Mouse (Mus musculus) lung, adult 2 months (tissue): ENCODE data around the gene Gm10643. TPM values are rescaled to one million over a fixed set of nuclear protein-coding genes. Genes with fewer than 3 reads are reported as not detected.

Experiments used
- DNase-seq: peaks from one replicate; pipeline ENCODE4 v3.0.0; 2022
- H3K4me1 ChIP-seq: fragments of 200-500 bp; 2 replicates; pipeline ENCODE4 v1.6.1; 2011; ENCODE audit warnings: low read length; ENCODE audit not compliant: control insufficient read depth, insufficient read depth
- H3K4me3 ChIP-seq: fragments of 200-500 bp; replicated peaks from 2 replicates; pipeline ENCODE3; 2011; ENCODE audit warnings: low read depth, mild to moderate bottlenecking, control low read depth, low read length; ENCODE audit errors: extremely low read depth
- CTCF ChIP-seq: fragments of 200-500 bp; IDR thresholded peaks from 2 replicates; pipeline ENCODE4 v1.5.1; 2011; ENCODE audit warnings: mild to moderate bottlenecking, low read length, control low read depth; ENCODE audit not compliant: insufficient read depth
- POLR2A ChIP-seq: fragments of 200-500 bp; IDR thresholded peaks from 2 replicates; pipeline ENCODE4 v1.6.1; 2011; ENCODE audit warnings: low read depth, mild to moderate bottlenecking, control low read depth, low read length, borderline replicate concordance; ENCODE audit errors: extremely low read depth
- WGBS: fragments of 180-500 bp; shearing (Covaris S2); methylation state at CpG from one replicate; pipeline ENCODE4 v1.1.7; 2018; 5-methylcytosine and 5-hydroxymethylcytosine counted together
- polyA plus RNA-seq: library from polyadenylated mRNA; depleted of rRNA; stranded (reverse); fragments of >200 nt; gene quantifications from 2 replicates; pipeline ENCODE4 v1.2.3, GENCODE M21; 2012; rRNA removed

The Gm10643 gene
- polyA plus RNA-seq, 1 experiment, result 1.0 TPM

DNA sequence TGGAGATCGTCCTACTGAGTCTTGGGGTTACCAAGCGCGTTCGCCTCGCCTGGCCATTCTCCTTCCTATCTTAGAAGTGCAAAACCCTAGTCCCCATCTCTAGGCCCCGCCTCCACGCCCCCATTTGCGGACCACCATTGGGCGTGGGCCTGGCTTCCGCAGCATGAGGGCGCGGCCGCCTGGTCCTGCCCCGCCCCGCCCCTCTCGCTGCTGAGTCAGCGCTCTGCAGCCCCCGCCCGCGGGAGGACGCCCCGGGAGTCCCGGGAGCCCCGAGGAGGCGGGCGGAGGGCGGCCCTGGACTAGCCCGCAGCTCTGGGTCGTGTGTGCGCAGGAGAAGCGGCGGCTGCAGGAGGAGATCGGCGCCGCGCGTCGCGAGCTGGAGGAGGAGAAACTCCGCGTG, 39.1 kb downstream of the Gm10643 start:
- TF ChIP-seq POLR2A (no peak), CTCF (no peak)
- DNase-seq, result no peak
- H3K4me1 ChIP-seq, result no peaks in the 10 kb centered on the region; the same call in none of the 2 replicates
- WGBS, result 3% methylated on average over 41 of the region's 41 CpGs
- H3K4me3 ChIP-seq, result no peak overlapping the region

DNA sequence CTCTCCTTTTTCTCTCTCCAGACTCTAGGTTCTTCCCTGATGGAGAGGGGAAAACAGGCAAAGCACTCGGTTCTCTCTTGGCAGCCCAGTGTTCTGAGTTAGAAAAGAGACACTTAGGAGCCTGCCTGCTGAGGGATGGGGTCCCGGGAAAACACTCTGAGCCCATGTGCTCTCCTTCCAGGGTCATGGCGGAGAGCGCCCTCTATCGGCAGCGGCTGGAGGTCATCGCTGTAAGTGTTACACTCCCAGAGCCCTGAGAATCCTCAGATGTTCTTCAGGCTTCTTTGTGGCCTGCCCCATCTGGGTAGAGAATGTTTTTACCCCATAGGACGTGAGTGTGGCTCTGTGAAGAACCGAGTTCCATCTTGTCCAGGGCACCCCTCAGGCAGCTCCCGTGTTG, 40.8 kb downstream of the Gm10643 start:
- DNase-seq, result peak; percentile 58

DNA sequence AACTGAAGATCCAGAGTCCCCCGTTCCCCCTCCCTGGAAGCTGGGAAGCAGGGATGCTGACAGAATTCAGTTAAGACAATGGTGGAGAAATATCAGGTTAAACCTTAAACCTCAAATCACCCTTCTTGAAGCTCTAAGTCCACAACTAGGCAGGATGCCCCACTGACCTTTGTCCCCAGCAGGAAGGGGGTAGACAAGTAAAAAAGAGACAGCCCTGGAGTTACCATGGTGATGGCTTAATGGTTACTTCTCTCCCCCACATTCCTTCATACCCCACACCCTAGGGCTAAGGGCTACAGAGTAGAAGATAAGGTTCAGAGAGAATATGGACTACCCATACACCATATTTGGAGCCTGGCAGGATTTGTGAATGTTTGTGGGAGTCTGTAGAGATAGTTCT, 41.3 kb downstream of the Gm10643 start:
- Histone ChIP-seq H3K4me1 (no peaks in the 10 kb centered on the region; the same call in none of the 2 replicates), H3K4me3 (no peak overlapping the region)
- no peak for DNase-seq
- TF ChIP-seq POLR2A, result no peak
- no peak for TF ChIP-seq CTCF
- 56% methylated on average over 1 of the region's 1 CpGs for WGBS

More for the DNA sequence above, 40.8 kb downstream of the Gm10643 start:
- Histone ChIP-seq H3K4me3 (no peak overlapping the region), H3K4me1 (no peaks in the 10 kb centered on the region; the same call in none of the 2 replicates)
- 23% methylated on average over 10 of the region's 10 CpGs for WGBS
- peak; percentile 68 for TF ChIP-seq CTCF
- no peak for TF ChIP-seq POLR2A

DNA sequence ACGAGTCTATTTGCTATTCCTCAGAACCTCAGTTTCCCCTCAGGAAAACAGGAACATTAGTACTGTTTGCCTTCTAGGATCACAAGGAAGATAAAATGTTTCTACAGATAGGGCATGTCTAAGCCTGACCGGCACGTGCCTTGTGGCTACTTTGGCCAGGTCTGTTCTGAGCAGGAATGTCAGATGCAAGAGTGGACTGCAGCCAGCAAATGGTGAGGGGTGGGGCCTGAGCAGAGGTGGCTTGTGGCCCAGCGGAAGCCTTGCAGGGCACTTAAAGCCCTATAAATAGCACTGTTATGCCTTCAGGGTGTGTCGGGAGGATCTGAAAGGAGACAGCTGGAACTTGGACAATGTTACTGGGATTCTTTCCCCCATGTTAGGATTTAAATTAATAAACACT, 41.9 kb downstream of the Gm10643 start:
- TF ChIP-seq POLR2A (no peak), CTCF (no peak)
- Histone ChIP-seq H3K4me1 (no peaks in the 10 kb centered on the region; the same call in none of the 2 replicates), H3K4me3 (no peak overlapping the region)
- WGBS, result 10% methylated on average over 5 of the region's 5 CpGs
- peak; percentile 71 for DNase-seq

DNA sequence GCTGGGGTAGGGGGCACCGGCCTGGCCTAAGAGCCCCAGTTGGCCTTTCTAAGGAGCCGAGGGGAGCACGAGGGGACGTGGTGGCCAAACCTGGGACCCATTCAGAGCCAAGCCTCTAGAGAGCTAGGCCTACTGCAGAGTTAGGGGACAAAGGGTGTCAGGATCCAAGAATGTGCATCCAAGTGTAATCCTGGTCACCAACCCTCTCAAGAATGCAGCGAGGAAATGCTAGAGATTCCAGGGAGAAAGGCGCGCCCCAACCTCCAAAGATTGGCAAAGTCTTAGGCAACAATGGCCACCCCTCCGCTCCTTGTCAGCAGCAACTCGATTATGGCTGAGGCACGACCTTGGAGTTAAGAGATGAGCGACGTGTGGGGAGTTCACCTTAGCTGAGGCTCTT, 43.4 kb downstream of the Gm10643 start:
- Histone ChIP-seq H3K4me3 (no peak overlapping the region), H3K4me1 (no peaks in the 10 kb centered on the region; the same call in none of the 2 replicates)
- 51% methylated on average over 12 of the region's 12 CpGs for WGBS
- TF ChIP-seq POLR2A (no peak), CTCF (no peak)
- no peak for DNase-seq

DNA sequence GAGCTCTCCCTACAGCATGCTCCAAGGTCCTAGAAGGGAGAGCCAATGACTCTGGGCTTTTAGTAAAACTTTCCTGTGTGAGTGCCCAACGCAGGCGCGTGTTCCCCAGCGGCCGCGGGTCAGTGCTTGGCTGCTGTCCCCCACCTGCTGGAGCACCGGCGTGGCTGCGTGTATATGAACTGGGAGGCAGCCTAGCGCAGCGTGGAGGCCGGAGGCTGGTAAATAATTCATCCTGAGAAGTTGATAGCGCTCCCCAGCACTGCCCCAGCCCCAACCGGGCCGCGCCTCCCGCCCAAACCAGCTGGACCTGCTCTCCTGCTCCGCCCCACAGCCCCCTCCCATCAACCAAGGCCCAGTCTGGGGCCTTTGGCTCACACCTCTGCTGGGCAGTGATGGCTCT, 43.8 kb downstream of the Gm10643 start, which contains the start of gene Palm3:
Gene Palm3, plus strand, starts transcription at position 376 of the 400 bp plus-strand sequence.
- Histone ChIP-seq H3K4me3 (no peak within 1 kb of the TSS), H3K4me1 (no peaks in the 10 kb centered on the region; the same call in none of the 2 replicates)
- TF ChIP-seq CTCF (no peak), POLR2A (no peak)
- DNase-seq, result no peak
- 20% methylated on average over 18 of the region's 18 CpGs for WGBS

- H3K4me1 ChIP-seq, result no peaks in the 10 kb centered on the region; the same call in none of the 2 replicates
- whole genome bisulfite sequencing, result 81% methylated on average over 9 of the region's 9 CpGs
- no peak for DNase-seq
- no peak overlapping the region for H3K4me3 ChIP-seq
- TF ChIP-seq CTCF (no peak), POLR2A (no peak)
Measured at GRCm38 (mm10) chr8:84019738-84020137, 45.2 kb downstream of the Gm10643 start.

DNA sequence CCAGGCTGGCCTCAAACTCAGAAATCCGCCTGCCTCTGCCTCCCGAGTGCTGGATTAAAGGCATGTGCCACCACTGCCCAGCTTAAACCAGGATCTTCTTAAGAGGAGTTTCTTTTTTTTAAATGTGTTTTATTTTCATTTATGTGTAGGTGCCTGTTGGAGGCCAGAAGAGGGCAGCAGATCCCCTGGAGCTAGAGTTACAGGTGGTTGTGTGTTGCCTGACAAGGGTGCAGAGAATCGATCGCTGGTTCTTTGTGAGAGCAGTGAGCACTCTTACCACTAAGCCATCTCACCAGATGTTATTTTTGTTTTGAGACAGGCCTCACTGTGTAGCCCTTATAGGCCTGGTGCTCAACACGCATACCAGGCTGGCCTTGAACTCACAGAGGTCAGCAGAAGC, 49.1 kb downstream of the Gm10643 start:
- H3K4me1 ChIP-seq, result peaks cover 3% of the 10 kb centered on the region
- H3K4me3 ChIP-seq, result no peak overlapping the region
- no peak for DNase-seq
- WGBS, result 93% methylated on average over 5 of the region's 5 CpGs
- no peak for TF ChIP-seq POLR2A
- TF ChIP-seq CTCF, result no peak

Other genes starting within 250 kb of the Gm10643 start
- 81.1 and 86.4 TPM in 2 replicates for gene Adgrl1, start 165.0 kb downstream of the Gm10643 start, polyA plus RNA-seq
- 1.7 and 2.0 TPM in 2 replicates for gene Gm10644, start 109.9 kb downstream of the Gm10643 start, polyA plus RNA-seq
- gene Asf1b, start 109.6 kb downstream of the Gm10643 start, polyA plus RNA-seq, result 7.5 and 7.9 TPM in 2 replicates
- 57.0 and 79.9 TPM in 2 replicates for gene Prkaca, start 92.1 kb downstream of the Gm10643 start, polyA plus RNA-seq
- gene Samd1, start 67.5 kb downstream of the Gm10643 start, polyA plus RNA-seq, result 37.0 and 37.9 TPM in 2 replicates
- gene 1700067K01Rik, start 63.6 kb downstream of the Gm10643 start, polyA plus RNA-seq, result 0.35 and 0.36 TPM in 2 replicates
- gene 2210011C24Rik, start 53.0 kb downstream of the Gm10643 start, polyA plus RNA-seq, result 29.5 and 57.0 TPM in 2 replicates
- 0.42 and 0.89 TPM in 2 replicates for gene Palm3, start 43.7 kb downstream of the Gm10643 start, polyA plus RNA-seq
- 7.5 and 8.4 TPM in 2 replicates for gene Il27ra, start 22.5 kb downstream of the Gm10643 start, polyA plus RNA-seq
- gene Rln3, start 20.1 kb downstream of the Gm10643 start, polyA plus RNA-seq, result 0.22 and 0.71 TPM in 2 replicates
- gene Rfx1, start 1.7 kb upstream of the Gm10643 start, polyA plus RNA-seq, result 29.8 and 30.7 TPM in 2 replicates
- gene Dcaf15, start 39.6 kb upstream of the Gm10643 start, polyA plus RNA-seq, result 36.1 and 42.5 TPM in 2 replicates
- 1.8 and 2.4 TPM in 2 replicates for gene Podnl1, start 60.9 kb upstream of the Gm10643 start, polyA plus RNA-seq
- gene Cc2d1a, start 82.8 kb upstream of the Gm10643 start, polyA plus RNA-seq, result 25.9 and 27.7 TPM in 2 replicates
- gene 4930432K21Rik, start 82.9 kb upstream of the Gm10643 start, polyA plus RNA-seq, result 1.0 and 1.1 TPM in 2 replicates
- 0.18 and 0.54 TPM in 2 replicates for gene Nanos3, start 120.1 kb upstream of the Gm10643 start, polyA plus RNA-seq
- 21.2 and 24.0 TPM in 2 replicates for gene Zswim4, start 171.9 kb upstream of the Gm10643 start, polyA plus RNA-seq
- gene D8Ertd738e, start 184.6 kb upstream of the Gm10643 start, polyA plus RNA-seq, result 116 and 149 TPM in 2 replicates
- gene Mri1, start 192.2 kb upstream of the Gm10643 start, polyA plus RNA-seq, result 66.2 and 78.8 TPM in 2 replicates
- gene Ccdc130, start 205.2 kb upstream of the Gm10643 start, polyA plus RNA-seq, result 37.6 and 63.7 TPM in 2 replicates